Mouse (Mus musculus) heart, adult 2 months (tissue): ENCODE results near the gene Zfp112. TPM values are rescaled to one million over a fixed set of nuclear protein-coding genes. Genes with fewer than 3 reads are reported as not detected.

Source experiments
- DNase-seq, 2 experiments: peaks; one replicate each; pipeline ENCODE4 v3.0.0; 2021
- H3K27ac ChIP-seq: fragments of 200-600 bp; 2 replicates; pipeline ENCODE4 v1.8.1; 2022
- H3K27me3 ChIP-seq: fragments of 200-500 bp; 2 replicates; pipeline ENCODE4 v1.6.1; 2012; ENCODE audit warnings: mild to moderate bottlenecking, low read length, inconsistent platforms, mixed read lengths; ENCODE audit not compliant: control insufficient read depth, insufficient read depth
- H3K36me3 ChIP-seq: fragments of 200-500 bp; 2 replicates; pipeline ENCODE4 v1.6.1; 2012; ENCODE audit warnings: low read length, inconsistent platforms; ENCODE audit not compliant: control insufficient read depth, insufficient read depth
- H3K4me1 ChIP-seq: fragments of 200-500 bp; 2 replicates; pipeline ENCODE4 v1.6.1; 2011; ENCODE audit warnings: low read length; ENCODE audit not compliant: control insufficient read depth, insufficient read depth
- H3K4me3 ChIP-seq: fragments of 200-600 bp; 2 replicates; pipeline ENCODE4 v1.8.1; 2022
- H3K79me2 ChIP-seq: fragments of 200-500 bp; replicated peaks from 2 replicates; pipeline ENCODE4 v1.6.1; 2012; ENCODE audit warnings: mild to moderate bottlenecking, inconsistent platforms, low read length, moderate library complexity, mixed read lengths; ENCODE audit not compliant: control insufficient read depth, insufficient read depth
- H3K9ac ChIP-seq: fragments of 200-500 bp; 2 replicates; pipeline ENCODE4 v1.6.1; 2012; ENCODE audit warnings: low read depth, mild to moderate bottlenecking, control low read depth, inconsistent platforms, low read length, mixed read lengths
- CTCF ChIP-seq: fragments of 200-600 bp; IDR thresholded peaks from 2 replicates; pipeline ENCODE4 v1.8.1; 2022; ENCODE audit warnings: antibody characterized with exemption, mild to moderate bottlenecking, moderate library complexity
- EP300 ChIP-seq: fragments of 200-500 bp; IDR thresholded peaks from 2 replicates; pipeline ENCODE4 v1.6.1; 2011; ENCODE audit warnings: low read depth, low read length, control low read depth; ENCODE audit not compliant: insufficient read depth
- POLR2A ChIP-seq: fragments of 200-500 bp; IDR thresholded peaks from 2 replicates; pipeline ENCODE4 v1.6.1; 2011; ENCODE audit warnings: mild to moderate bottlenecking, low read depth, low read length, control low read depth; ENCODE audit not compliant: insufficient read depth
- WGBS: fragments of 180-500 bp; shearing (Covaris S2); methylation state at CpG from one replicate; pipeline ENCODE4 v1.1.7; 2018; 5-methylcytosine and 5-hydroxymethylcytosine counted together
- intact Hi-C: fragments of 180-260 bp; cut with DNase I; formaldehyde crosslinking; loops from one replicate; pipeline ENCODE4 v1.15.1; 2025
- polyA plus RNA-seq: library from polyadenylated mRNA; depleted of rRNA; stranded (reverse); fragments of >200 nt; gene quantifications from 2 replicates; pipeline ENCODE4 v1.2.3, GENCODE M21; 2012
- total RNA-seq, 2 experiments: library from RNA; stranded (reverse); gene quantifications; 2 replicates each; pipeline ENCODE4 v1.2.3; 2021

Gene Zfp112
- total and polyA plus RNA-seq, 3 experiments = 1.8 to 3.2 (median 3.1) TPM

DNA sequence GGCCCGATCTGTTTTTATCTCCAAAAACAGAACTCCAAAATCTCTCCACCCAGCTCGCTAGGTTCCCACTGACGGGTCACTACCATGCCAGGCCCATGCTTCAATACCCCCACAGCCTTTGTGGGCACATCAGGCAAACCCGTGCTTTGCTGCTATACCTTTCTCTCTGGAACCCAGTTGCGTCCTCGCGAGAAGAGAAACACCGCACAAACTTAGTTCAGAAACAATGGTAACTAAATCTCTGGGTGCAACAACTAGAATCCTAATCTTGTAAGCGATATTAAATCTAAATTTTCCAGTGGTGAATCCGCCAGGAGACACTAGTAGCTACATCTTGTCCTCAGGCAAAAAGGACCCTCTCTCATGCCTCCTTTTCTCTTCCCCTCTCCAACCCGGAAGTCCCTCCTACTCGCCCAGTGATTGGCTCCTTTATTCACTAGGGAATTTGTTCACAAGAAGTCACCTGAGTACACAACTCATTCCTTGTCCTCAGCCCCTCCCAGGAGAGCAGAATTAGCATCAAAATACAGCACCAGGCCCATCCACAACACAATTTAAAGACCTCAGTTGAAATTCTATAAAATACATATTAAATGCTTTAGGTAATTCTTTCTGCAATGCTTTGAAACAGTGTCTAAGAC is 24.5 kb upstream of the Zfp112 start:
- intact Hi-C loops = no loop called here
- TF ChIP-seq POLR2A (no peak), CTCF (no peak), EP300 (no peak)
- no peaks in the 10 kb centered on the region for H3K36me3 ChIP-seq
- DNase-seq = no peak
- no peaks in the 10 kb centered on the region for H3K27me3 ChIP-seq
- H3K79me2 ChIP-seq = peaks cover 4% of the 10 kb centered on the region; the same call in 1 of the 2 replicates
- peaks cover 7% of the 10 kb centered on the region for H3K4me1 ChIP-seq
- WGBS = 95% methylated on average over 12 of the region's 12 CpGs
- no peak overlapping the region for H3K4me3 ChIP-seq
- H3K27ac ChIP-seq = no peak overlapping the region
- H3K9ac ChIP-seq = no peak overlapping the region

- Histone ChIP-seq H3K36me3 (no peaks in the 10 kb centered on the region; the same call in 1 of the 2 replicates), H3K27ac (no peak overlapping the region), H3K4me1 (no peaks in the 10 kb centered on the region), H3K9ac (no peak overlapping the region), H3K79me2 (no peaks in the 10 kb centered on the region), H3K4me3 (no peak overlapping the region), H3K27me3 (no peaks in the 10 kb centered on the region)
- TF ChIP-seq CTCF (no peak), EP300 (no peak), POLR2A (no peak)
- no peak for DNase-seq
- 91% methylated on average over 9 of the region's 9 CpGs for WGBS
- intact Hi-C loops = no loop called here
These were observed 7.7 kb upstream of the Zfp112 start for GRCm38 (mm10) chr7:24104403-24104802.

DNA sequence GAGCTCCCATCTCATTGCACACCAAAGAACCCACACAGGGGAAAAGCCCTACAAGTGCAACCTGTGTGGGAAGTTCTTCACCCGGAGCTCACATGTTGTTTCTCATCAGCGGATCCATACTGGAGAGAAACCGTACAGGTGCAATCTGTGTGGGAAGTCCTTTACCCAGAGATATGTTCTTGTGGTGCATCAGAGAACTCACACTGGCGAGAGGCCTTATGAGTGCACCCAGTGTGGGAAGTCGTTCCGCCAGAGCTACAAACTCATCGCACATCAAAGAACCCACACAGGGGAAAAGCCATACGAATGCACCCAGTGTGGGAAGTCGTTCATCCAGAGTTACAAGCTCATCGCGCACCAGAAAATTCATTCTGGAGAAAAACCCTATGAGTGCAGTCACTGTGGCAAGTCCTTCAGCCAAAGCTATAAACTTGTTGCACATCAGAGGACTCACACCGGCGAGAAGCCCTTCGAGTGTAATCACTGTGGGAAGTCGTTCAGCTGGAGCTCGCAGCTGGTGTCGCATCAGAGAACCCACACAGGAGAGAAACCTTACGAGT is 6.9 kb upstream of the Zfp112 start:
- H3K9ac ChIP-seq = no peak overlapping the region
- H3K36me3 ChIP-seq = no peaks in the 10 kb centered on the region; the same call in 1 of the 2 replicates
- no peak overlapping the region for H3K27ac ChIP-seq
- DNase-seq = no peak
- intact Hi-C loops = no loop called here
- no peaks in the 10 kb centered on the region for H3K79me2 ChIP-seq
- 93% methylated on average over 18 of the region's 18 CpGs for WGBS
- H3K27me3 ChIP-seq = no peaks in the 10 kb centered on the region
- no peaks in the 10 kb centered on the region for H3K4me1 ChIP-seq
- no peak overlapping the region for H3K4me3 ChIP-seq
- no peak for TF ChIP-seq EP300
- no peak for TF ChIP-seq CTCF
- no peak for TF ChIP-seq POLR2A

- Histone ChIP-seq H3K27ac (no peak overlapping the region), H3K36me3 (no peaks in the 10 kb centered on the region), H3K27me3 (no peaks in the 10 kb centered on the region), H3K79me2 (no peaks in the 10 kb centered on the region), H3K9ac (no peak overlapping the region), H3K4me1 (no peaks in the 10 kb centered on the region; the same call in 1 of the 2 replicates), H3K4me3 (no peak overlapping the region)
- WGBS = 98% methylated on average over 7 of the region's 7 CpGs
- intact Hi-C loops = loop anchor here (1.0 to 5.0 kb wide), 2 partner anchors 29 to 96 kb away; no protein-coding TSS in a partner anchor
- no peak for DNase-seq
- TF ChIP-seq POLR2A (no peak), CTCF (no peak), EP300 (no peak)
These were observed 1.3 kb upstream of the Zfp112 start for GRCm38 (mm10) chr7:24110839-24111238.

- intact Hi-C loops = loop anchor here (1.0 to 5.0 kb wide), 4 partner anchors 23 to 143 kb away; partner anchors contain the start of genes Zfp108 and Zfp235
- WGBS = 4% methylated on average over 9 of the region's 9 CpGs
- DNase-seq = peak in 1 of 2 experiments; percentile 49
These were observed 350 bp upstream of the Zfp112 start for GRCm38 (mm10) chr7:24111772-24112155.

GRCm38 (mm10) chr7:24113001-24113400 is 887 bp downstream of the Zfp112 start:
- intact Hi-C loops = loop anchor here (5.0 kb wide), 1 partner anchor 94 kb away; no protein-coding TSS in a partner anchor
- WGBS = 10% methylated on average over 12 of the region's 12 CpGs
- Histone ChIP-seq H3K4me1 (no peaks in the 10 kb centered on the region; the same call in 1 of the 2 replicates), H3K36me3 (no peaks in the 10 kb centered on the region), H3K4me3 (peak overlapping the region; percentile 89), H3K27ac (peak overlapping the region; percentile 84), H3K9ac (peak overlapping the region; percentile 77), H3K27me3 (no peaks in the 10 kb centered on the region), H3K79me2 (no peaks in the 10 kb centered on the region)
- peak; percentile 45 to 57 for DNase-seq
- TF ChIP-seq CTCF = no peak
- TF ChIP-seq EP300 = no peak
- TF ChIP-seq POLR2A = no peak

More at GRCm38 (mm10) chr7:24111772-24112155, 350 bp upstream of the Zfp112 start:
- Histone ChIP-seq H3K79me2 (no peaks in the 10 kb centered on the region), H3K9ac (peak overlapping the region; percentile 84), H3K4me3 (peak overlapping the region; percentile 89), H3K4me1 (no peaks in the 10 kb centered on the region; the same call in 1 of the 2 replicates), H3K27ac (peak overlapping the region; percentile 84), H3K27me3 (no peaks in the 10 kb centered on the region), H3K36me3 (no peaks in the 10 kb centered on the region)
- TF ChIP-seq POLR2A (peak; percentile 9; the same call in 1 of the 2 replicates), EP300 (no peak), CTCF (no peak)
